Mouse (Mus musculus) liver, postnatal 0 days (tissue): ENCODE measurements around the gene Soga3. TPM values are rescaled to one million over a fixed set of nuclear protein-coding genes. Genes with fewer than 3 reads are reported as not detected.

Source experiments
- ATAC-seq: fragments of 200-750 bp; cut with Nextera tagmentation; 2 replicates; pipeline ENCODE4 v1.8.0; 2017; ENCODE audit warnings: mild to moderate bottlenecking, moderate library complexity
- DNase-seq: peaks from one replicate; pipeline ENCODE4 v3.0.0-alpha.2; 2016
- H3K27ac ChIP-seq: fragments of 300-500 bp; sonication (generic); 2 replicates; pipeline ENCODE4 v1.5.1; 2014; ENCODE audit warnings: antibody characterized with exemption, moderate library complexity, mild to moderate bottlenecking, low read depth
- H3K27me3 ChIP-seq: fragments of 300-500 bp; sonication (generic); 2 replicates; pipeline ENCODE4 v1.6.1; 2014; ENCODE audit warnings: low read length, control low read depth, mixed read lengths; ENCODE audit not compliant: insufficient read depth
- H3K36me3 ChIP-seq: fragments of 300-500 bp; sonication (generic); replicated peaks from 2 replicates; pipeline ENCODE4 v1.6.1; 2014; ENCODE audit warnings: mild to moderate bottlenecking, control low read depth, low read length, moderate library complexity, mixed read lengths; ENCODE audit not compliant: insufficient read depth
- H3K4me1 ChIP-seq: fragments of 300-500 bp; sonication (generic); 2 replicates; pipeline ENCODE4 v1.6.1; 2014; ENCODE audit warnings: antibody characterized with exemption, mild to moderate bottlenecking, control low read depth; ENCODE audit not compliant: insufficient read depth
- H3K4me2 ChIP-seq: fragments of 300-500 bp; sonication (generic); 2 replicates; pipeline ENCODE4 v1.6.1; 2014; ENCODE audit warnings: low read depth, mild to moderate bottlenecking, low read length, moderate library complexity, mixed read lengths
- H3K4me3 ChIP-seq: fragments of 300-500 bp; sonication (generic); 2 replicates; pipeline ENCODE4 v1.5.1; 2014; ENCODE audit warnings: low read depth, low read length
- H3K9ac ChIP-seq: fragments of 300-500 bp; sonication (generic); replicated peaks from 2 replicates; pipeline ENCODE4 v1.6.1; 2014; ENCODE audit warnings: mild to moderate bottlenecking, moderate library complexity
- H3K9me3 ChIP-seq: fragments of 300-500 bp; sonication (generic); 2 replicates; pipeline ENCODE4 v1.6.1; 2016; ENCODE audit warnings: mild to moderate bottlenecking, control low read depth, low read length, mixed read lengths
- CTCF ChIP-seq: sonication (generic); IDR thresholded peaks from 2 replicates; pipeline ENCODE4 v1.5.1; 2016; ENCODE audit warnings: antibody characterized with exemption, low read depth
- EP300 ChIP-seq: IDR thresholded peaks from 2 replicates; pipeline ENCODE4 v1.6.1; 2016; ENCODE audit warnings: antibody characterized with exemption, low read depth, mild to moderate bottlenecking
- WGBS: fragments of 180-500 bp; shearing (Covaris S2); extraction: QIAGEN DNeasy Blood & Tissue Kit; methylation state at CpG from one replicate; pipeline ENCODE4 v1.1.7; 2014; ENCODE audit not compliant: insufficient replicate concordance; 5-methylcytosine and 5-hydroxymethylcytosine counted together
- polyA plus RNA-seq: library from polyadenylated mRNA; unstranded; fragments of >200 nt; fragmentation: Nextera tagmentation; extraction: Ambion mirVana; gene quantifications from 2 replicates; pipeline ENCODE4 v1.2.1, GENCODE M21; 2015

Soga3 gene
- polyA plus RNA-seq, 1 experiment from 2014 or later, result not detected

GRCm38 (mm10) chr10:29198642-29199041 lies 55.0 kb downstream of the Soga3 start, which contains the start of gene Gm49353:
TSS of gene Gm49353 (plus strand) at chr10:29198954.
- Histone ChIP-seq H3K4me3 (no peak within 1 kb of the TSS), H3K27ac (no peak within 1 kb of the TSS), H3K4me1 (no peaks in the 10 kb centered on the region), H3K36me3 (no peaks in the 10 kb centered on the region), H3K27me3 (no peaks in the 10 kb centered on the region), H3K4me2 (no peak within 1 kb of the TSS), H3K9me3 (0 out of 2 replicates have a peak, but pooled peaks cover 3% of the 10 kb centered on the region), H3K9ac (no peak within 1 kb of the TSS)
- 75% methylated on average over 7 of the region's 7 CpGs for WGBS
- ATAC-seq (no peak), DNase-seq (no peak)
- TF ChIP-seq EP300 (no peak), CTCF (no peak)

DNA sequence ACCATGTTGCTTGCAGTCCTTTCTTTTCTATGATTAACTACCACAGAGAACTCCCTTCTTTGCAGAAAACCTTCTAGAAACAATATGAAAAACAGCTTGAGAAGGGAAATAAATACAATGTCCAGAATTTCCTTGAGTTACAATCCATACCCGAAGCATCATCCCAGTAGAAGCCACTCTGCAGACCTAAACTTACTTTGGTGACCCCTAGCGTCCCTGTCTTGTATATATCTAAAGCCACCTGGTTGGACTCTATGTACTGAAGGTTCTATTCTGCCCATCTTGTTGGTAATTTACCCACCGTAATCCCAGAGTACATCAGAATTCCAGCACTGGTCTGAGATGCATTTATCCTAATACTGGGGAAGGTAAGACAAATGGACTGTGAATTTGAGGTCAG lies 56.2 kb downstream of the Soga3 start:
- Histone ChIP-seq H3K27ac (no peak overlapping the region), H3K4me2 (no peak overlapping the region), H3K4me1 (no peaks in the 10 kb centered on the region), H3K9ac (no peak overlapping the region), H3K36me3 (no peaks in the 10 kb centered on the region), H3K9me3 (0 out of 2 replicates have a peak, but pooled peaks cover 3% of the 10 kb centered on the region), H3K4me3 (no peak overlapping the region), H3K27me3 (no peaks in the 10 kb centered on the region)
- ATAC-seq, result no peak
- no peak for DNase-seq
- TF ChIP-seq EP300 (no peak), CTCF (no peak)
- WGBS, result 60% methylated on average over 3 of the region's 3 CpGs

GRCm38 (mm10) chr10:29200609-29201008 lies 57.0 kb downstream of the Soga3 start:
- H3K9ac ChIP-seq, result no peak overlapping the region
- no peak for TF ChIP-seq EP300
- TF ChIP-seq CTCF, result no peak
- H3K36me3 ChIP-seq, result no peaks in the 10 kb centered on the region
- H3K4me1 ChIP-seq, result no peaks in the 10 kb centered on the region
- H3K9me3 ChIP-seq, result 0 out of 2 replicates have a peak, but pooled peaks cover 3% of the 10 kb centered on the region
- no peak overlapping the region for H3K4me2 ChIP-seq
- no peak overlapping the region for H3K4me3 ChIP-seq
- 83% methylated on average over 1 of the region's 1 CpGs for WGBS
- H3K27ac ChIP-seq, result no peak overlapping the region
- H3K27me3 ChIP-seq, result no peaks in the 10 kb centered on the region
- ATAC-seq (no peak), DNase-seq (no peak)

GRCm38 (mm10) chr10:29206730-29207129 lies 63.1 kb downstream of the Soga3 start:
- DNase-seq (no peak), ATAC-seq (no peak)
- H3K4me2 ChIP-seq, result no peak overlapping the region
- no peaks in the 10 kb centered on the region for H3K4me1 ChIP-seq
- H3K9ac ChIP-seq, result no peak overlapping the region
- H3K27me3 ChIP-seq, result no peaks in the 10 kb centered on the region
- no peaks in the 10 kb centered on the region for H3K36me3 ChIP-seq
- TF ChIP-seq CTCF (peak; percentile 62), EP300 (no peak)
- H3K9me3 ChIP-seq, result no peaks in the 10 kb centered on the region
- H3K4me3 ChIP-seq, result no peak overlapping the region
- no peak overlapping the region for H3K27ac ChIP-seq

DNA sequence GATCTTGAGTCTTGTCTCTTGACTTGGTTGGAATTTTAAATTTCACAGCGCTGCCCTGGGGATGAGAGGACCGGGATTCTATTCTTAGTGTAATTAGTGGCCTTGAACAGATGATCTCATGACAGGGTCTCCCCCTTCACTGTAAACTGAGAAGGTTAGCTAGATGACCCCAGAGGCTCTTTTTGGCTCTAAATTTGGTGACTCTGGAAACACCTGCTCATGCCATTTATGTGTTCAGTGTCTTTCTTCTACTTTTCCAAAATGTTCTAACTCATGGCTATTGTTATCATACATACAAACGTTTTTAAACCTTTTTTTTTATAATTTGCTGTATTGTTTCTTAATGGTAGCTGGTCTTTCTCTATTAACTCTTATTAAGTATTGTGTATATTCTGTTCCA lies 65.1 kb downstream of the Soga3 start:
- Histone ChIP-seq H3K27me3 (no peaks in the 10 kb centered on the region), H3K4me2 (no peak overlapping the region), H3K27ac (no peak overlapping the region), H3K36me3 (no peaks in the 10 kb centered on the region), H3K4me3 (no peak overlapping the region), H3K9me3 (no peaks in the 10 kb centered on the region), H3K4me1 (no peaks in the 10 kb centered on the region), H3K9ac (no peak overlapping the region)
- 46% methylated on average over 3 of the region's 3 CpGs for WGBS
- TF ChIP-seq EP300 (no peak), CTCF (no peak)
- DNase-seq (no peak), ATAC-seq (no peak)

- Histone ChIP-seq H3K27me3 (no peaks in the 10 kb centered on the region), H3K36me3 (no peaks in the 10 kb centered on the region), H3K4me1 (no peaks in the 10 kb centered on the region), H3K4me3 (no peak within 1 kb of the TSS), H3K4me2 (no peak within 1 kb of the TSS), H3K9me3 (no peaks in the 10 kb centered on the region), H3K27ac (no peak within 1 kb of the TSS), H3K9ac (no peak within 1 kb of the TSS)
- DNase-seq, result no peak
- WGBS, result 13% methylated on average over 4 of the region's 4 CpGs
- ATAC-seq, result no peak
- TF ChIP-seq CTCF, result no peak
- no peak for TF ChIP-seq EP300
Observed at GRCm38 (mm10) chr10:29211453-29211852, 67.8 kb downstream of the Soga3 start, which contains the start of gene 9330159F19Rik. TSS of gene 9330159F19Rik (plus strand) at chr10:29211606.
